Mouse (Mus musculus) stomach, postnatal 0 days (tissue): ENCODE data around the gene Lck.

Source experiments
- CTCF ChIP-seq: IDR thresholded peaks from 2 replicates; pipeline ENCODE4 v1.5.1; 2016; ENCODE audit warnings: antibody characterized with exemption, low read depth, mild to moderate bottlenecking, moderate library complexity
- EP300 ChIP-seq: optimal IDR thresholded peaks from 2 replicates; pipeline ENCODE3; 2016; ENCODE audit warnings: antibody characterized with exemption

DNA sequence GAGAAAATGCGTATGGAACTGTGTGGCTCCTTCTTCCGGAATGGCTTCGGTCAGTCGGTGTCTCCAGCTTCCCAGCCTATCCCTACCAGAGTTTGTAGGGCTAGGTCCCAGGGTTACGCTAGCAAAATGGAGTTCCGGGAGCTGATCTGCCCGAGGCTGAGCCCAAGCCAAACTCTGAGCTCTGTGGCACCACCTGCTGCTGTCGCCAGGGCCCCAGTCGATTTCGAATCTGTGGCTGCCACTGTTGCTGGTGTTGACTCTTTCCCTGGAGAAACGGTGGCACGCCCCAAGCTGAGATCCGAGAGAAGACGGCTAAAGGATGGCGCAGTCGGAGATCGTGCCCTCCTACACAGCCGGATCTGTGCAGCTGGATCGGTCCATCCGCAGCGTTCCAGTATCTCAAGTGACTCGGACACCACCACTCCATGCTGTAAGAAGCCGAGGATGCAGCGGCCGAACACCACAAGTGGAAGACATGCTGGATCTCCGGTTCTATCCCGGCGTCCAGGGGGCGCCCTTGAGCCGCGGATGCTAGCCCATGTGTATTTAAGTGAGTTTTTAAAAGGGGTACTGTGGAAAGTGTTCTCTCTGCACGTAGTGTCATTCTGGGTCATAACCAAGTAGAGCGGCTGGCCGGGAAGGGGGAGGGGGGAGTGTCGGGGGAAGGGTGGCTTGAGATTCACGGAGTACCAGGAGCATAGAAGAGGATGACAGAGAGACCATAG lies 11.6 kb upstream of the Lck start:
- TF ChIP-seq EP300 (no peak), CTCF (peak; percentile 82)
